Mouse (Mus musculus) embryonic facial prominence, embryonic 11.5 days (tissue): Measurements from ENCODE around the gene Stim2. TPM values are rescaled to one million over a fixed set of nuclear protein-coding genes. Genes with fewer than 3 reads are reported as not detected.

Source experiments
- ATAC-seq: fragments of 200-750 bp; cut with Nextera tagmentation; replicated peaks from 2 replicates; pipeline ENCODE4 v1.8.0; 2017; ENCODE audit warnings: low read depth; ENCODE audit not compliant: insufficient number of reproducible peaks, low FRiP score, low TSS enrichment
- DNase-seq: peaks from one replicate; pipeline ENCODE4 v3.0.0-alpha.2; 2015; ENCODE audit warnings: low spot score
- H3K27ac ChIP-seq: fragments of 300-500 bp; sonication (generic); replicated peaks from 2 replicates; pipeline ENCODE4 v1.5.1; 2014; ENCODE audit warnings: mild to moderate bottlenecking, low read depth, low read length, control low read depth
- H3K27me3 ChIP-seq: fragments of 300-500 bp; sonication (generic); 2 replicates; pipeline ENCODE4 v1.6.1; 2014; ENCODE audit warnings: mild to moderate bottlenecking, low read length, moderate library complexity, mixed read lengths; ENCODE audit not compliant: control insufficient read depth, insufficient read depth
- H3K36me3 ChIP-seq: fragments of 300-500 bp; sonication (generic); replicated peaks from 2 replicates; pipeline ENCODE4 v1.6.1; 2014; ENCODE audit warnings: low read depth, mild to moderate bottlenecking, low read length, moderate library complexity, mixed read lengths; ENCODE audit not compliant: control insufficient read depth, insufficient read depth
- H3K4me1 ChIP-seq: fragments of 300-500 bp; sonication (generic); 2 replicates; pipeline ENCODE4 v1.6.1; 2014; ENCODE audit warnings: low read length, mixed read lengths; ENCODE audit not compliant: control insufficient read depth, insufficient read depth
- H3K4me2 ChIP-seq: fragments of 300-500 bp; sonication (generic); 2 replicates; pipeline ENCODE4 v1.6.1; 2014; ENCODE audit warnings: low read depth, mild to moderate bottlenecking, control low read depth, low read length, moderate library complexity
- H3K4me3 ChIP-seq: fragments of 300-500 bp; sonication (generic); 2 replicates; pipeline ENCODE4 v1.5.1; 2014; ENCODE audit warnings: low read depth, low read length, control low read depth
- H3K9ac ChIP-seq: fragments of 300-500 bp; sonication (generic); replicated peaks from 2 replicates; pipeline ENCODE4 v1.6.1; 2014; ENCODE audit warnings: mild to moderate bottlenecking, control low read depth, low read length
- H3K9me3 ChIP-seq: fragments of 300-500 bp; sonication (generic); replicated peaks from 2 replicates; pipeline ENCODE4 v1.6.1; 2016; ENCODE audit warnings: mild to moderate bottlenecking, low read length, inconsistent platforms, mixed read lengths; ENCODE audit not compliant: control insufficient read depth
- WGBS: fragments of 180-500 bp; shearing (Covaris S2); extraction: QIAGEN DNeasy Blood & Tissue Kit; methylation state at CpG from one replicate; pipeline ENCODE4 v1.1.7; 2014; 5-methylcytosine and 5-hydroxymethylcytosine counted together
- polyA plus RNA-seq: library from polyadenylated mRNA; unstranded; fragments of >200 nt; fragmentation: Nextera tagmentation; extraction: Ambion mirVana; gene quantifications from 2 replicates; pipeline ENCODE4 v1.2.1, GENCODE M21; 2014

Stim2 gene
- polyA plus RNA-seq, 1 experiment from 2014 or later, result 18.6 TPM

DNA sequence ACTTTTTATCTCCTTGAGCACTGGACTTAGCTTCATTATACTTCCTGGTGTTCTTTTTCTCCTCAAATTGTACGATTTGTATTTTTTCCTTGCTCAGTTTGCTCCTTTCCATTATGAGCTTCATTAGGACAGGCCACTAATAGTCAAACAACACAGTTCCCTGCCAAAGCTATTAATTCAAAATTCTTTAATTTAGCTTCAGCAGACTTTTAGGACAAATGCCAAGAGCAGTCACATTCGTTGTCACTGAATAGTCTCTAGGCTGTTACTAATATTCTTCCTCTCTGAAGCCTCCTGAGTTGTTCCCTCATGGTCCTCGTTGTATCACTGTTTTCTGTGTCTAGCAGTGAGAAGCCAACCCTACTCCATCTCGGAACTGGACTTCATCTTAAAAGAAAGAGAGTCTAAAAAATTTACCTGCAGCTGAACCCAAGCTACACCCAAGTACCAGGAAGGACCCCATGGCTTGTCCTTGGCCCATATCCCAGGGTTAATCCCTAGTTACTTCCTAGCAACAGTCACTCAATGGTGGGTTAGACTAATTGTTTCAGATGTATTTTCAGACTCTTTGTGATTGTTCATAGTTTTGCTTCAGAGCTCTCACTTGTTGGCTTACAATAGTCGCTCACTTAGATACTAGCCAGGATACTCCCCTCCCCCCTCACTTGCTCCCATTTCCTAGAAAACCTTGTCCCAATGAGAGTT lies 149.9 kb downstream of the Stim2 start:
- WGBS, result 89% methylated on average over 5 of the region's 5 CpGs

GRCm38 (mm10) chr5:54154503-54155226 lies 156.4 kb downstream of the Stim2 start:
- H3K9ac ChIP-seq, result no peak overlapping the region
- WGBS, result 24% methylated on average over 13 of the region's 13 CpGs
- H3K27me3 ChIP-seq, result no peaks in the 10 kb centered on the region
- H3K4me3 ChIP-seq, result no peak overlapping the region
- no peak overlapping the region; the same call in 1 of the 2 replicates for H3K4me2 ChIP-seq
- ATAC-seq (peak; percentile 49; the same call in 1 of the 2 replicates), DNase-seq (peak; percentile 79)
- no peaks in the 10 kb centered on the region for H3K4me1 ChIP-seq
- no peaks in the 10 kb centered on the region for H3K36me3 ChIP-seq
- no peaks in the 10 kb centered on the region for H3K9me3 ChIP-seq
- no peak overlapping the region for H3K27ac ChIP-seq

More for the DNA sequence above, 149.9 kb downstream of the Stim2 start:
- ATAC-seq (no peak), DNase-seq (no peak)
- Histone ChIP-seq H3K27me3 (no peaks in the 10 kb centered on the region), H3K4me2 (no peak overlapping the region), H3K27ac (no peak overlapping the region), H3K9ac (no peak overlapping the region), H3K4me3 (no peak overlapping the region), H3K9me3 (no peaks in the 10 kb centered on the region), H3K36me3 (no peaks in the 10 kb centered on the region), H3K4me1 (no peaks in the 10 kb centered on the region)

DNA sequence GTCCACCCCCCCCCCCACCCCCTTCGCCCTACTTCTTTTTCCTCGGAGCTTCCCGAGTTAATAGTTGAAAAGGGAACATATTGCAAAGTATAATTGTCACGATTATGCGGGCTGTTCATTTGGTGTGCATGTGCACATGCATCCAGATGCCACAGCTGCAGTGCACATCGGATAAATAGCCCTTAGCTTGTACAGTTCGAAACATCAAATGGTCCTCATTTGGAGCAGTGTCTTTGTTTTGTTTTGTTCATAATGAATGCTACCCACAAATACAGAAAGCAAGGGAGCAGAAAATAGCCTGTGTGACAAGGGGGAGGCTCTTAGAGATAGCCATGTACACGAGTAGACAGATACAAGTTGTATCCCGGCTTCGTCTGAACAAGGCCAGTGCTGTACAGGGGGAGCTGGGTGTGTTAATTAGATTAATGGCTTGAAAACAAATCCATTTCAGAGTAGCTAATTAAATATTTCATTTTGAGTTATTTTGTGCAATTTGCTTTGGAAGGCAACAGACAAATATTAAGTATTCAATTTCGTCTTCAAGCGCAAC lies 157.0 kb downstream of the Stim2 start:
- Histone ChIP-seq H3K27me3 (no peaks in the 10 kb centered on the region), H3K4me2 (peak overlapping the region; percentile 10; the same call in 1 of the 2 replicates), H3K9ac (no peak overlapping the region), H3K4me3 (no peak overlapping the region), H3K4me1 (no peaks in the 10 kb centered on the region), H3K9me3 (no peaks in the 10 kb centered on the region), H3K36me3 (no peaks in the 10 kb centered on the region), H3K27ac (no peak overlapping the region)
- DNase-seq (no peak), ATAC-seq (no peak)
- WGBS, result 63% methylated on average over 12 of the region's 12 CpGs

DNA sequence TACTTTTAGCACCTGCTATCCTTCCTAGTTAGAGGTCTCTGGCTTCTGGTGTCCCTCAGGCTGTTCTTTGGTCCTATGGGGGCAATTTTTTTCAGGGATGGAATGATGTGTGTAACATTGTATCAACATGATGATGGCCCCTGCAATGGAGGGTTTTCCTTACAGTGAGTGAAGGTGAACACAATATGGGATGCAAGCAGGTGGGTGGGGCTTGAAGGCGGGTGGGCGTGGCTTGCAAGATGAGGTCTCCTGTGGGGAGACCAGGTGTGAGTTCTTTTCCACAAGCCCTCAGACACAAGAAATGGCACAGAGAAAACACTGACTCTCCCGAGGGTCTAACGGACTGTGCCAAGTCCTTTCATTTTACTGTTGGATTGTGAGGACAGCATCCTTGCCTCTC lies 157.6 kb downstream of the Stim2 start:
- H3K36me3 ChIP-seq, result no peaks in the 10 kb centered on the region
- no peak overlapping the region for H3K4me2 ChIP-seq
- H3K27ac ChIP-seq, result no peak overlapping the region
- no peak overlapping the region for H3K4me3 ChIP-seq
- no peaks in the 10 kb centered on the region for H3K9me3 ChIP-seq
- no peaks in the 10 kb centered on the region for H3K4me1 ChIP-seq
- no peak overlapping the region for H3K9ac ChIP-seq
- no peak for DNase-seq
- WGBS, result 80% methylated on average over 4 of the region's 4 CpGs
- H3K27me3 ChIP-seq, result no peaks in the 10 kb centered on the region
- no peak for ATAC-seq

GRCm38 (mm10) chr5:54156944-54157527 lies 158.7 kb downstream of the Stim2 start:
- Histone ChIP-seq H3K27ac (no peak overlapping the region), H3K9ac (no peak overlapping the region), H3K4me1 (no peaks in the 10 kb centered on the region), H3K27me3 (no peaks in the 10 kb centered on the region), H3K4me2 (no peak overlapping the region), H3K36me3 (no peaks in the 10 kb centered on the region), H3K9me3 (no peaks in the 10 kb centered on the region), H3K4me3 (no peak overlapping the region)
- WGBS, result 69% methylated on average over 11 of the region's 11 CpGs
- no peak for DNase-seq
- ATAC-seq, result no peak

GRCm38 (mm10) chr5:54158230-54158629 lies 159.9 kb downstream of the Stim2 start:
- H3K27me3 ChIP-seq, result no peaks in the 10 kb centered on the region
- no peak overlapping the region for H3K4me3 ChIP-seq
- no peak overlapping the region for H3K9ac ChIP-seq
- no peaks in the 10 kb centered on the region for H3K4me1 ChIP-seq
- no peaks in the 10 kb centered on the region for H3K9me3 ChIP-seq
- WGBS, result 60% methylated on average over 9 of the region's 9 CpGs
- no peaks in the 10 kb centered on the region for H3K36me3 ChIP-seq
- ATAC-seq, result no peak
- no peak for DNase-seq
- no peak overlapping the region for H3K27ac ChIP-seq
- H3K4me2 ChIP-seq, result no peak overlapping the region

DNA sequence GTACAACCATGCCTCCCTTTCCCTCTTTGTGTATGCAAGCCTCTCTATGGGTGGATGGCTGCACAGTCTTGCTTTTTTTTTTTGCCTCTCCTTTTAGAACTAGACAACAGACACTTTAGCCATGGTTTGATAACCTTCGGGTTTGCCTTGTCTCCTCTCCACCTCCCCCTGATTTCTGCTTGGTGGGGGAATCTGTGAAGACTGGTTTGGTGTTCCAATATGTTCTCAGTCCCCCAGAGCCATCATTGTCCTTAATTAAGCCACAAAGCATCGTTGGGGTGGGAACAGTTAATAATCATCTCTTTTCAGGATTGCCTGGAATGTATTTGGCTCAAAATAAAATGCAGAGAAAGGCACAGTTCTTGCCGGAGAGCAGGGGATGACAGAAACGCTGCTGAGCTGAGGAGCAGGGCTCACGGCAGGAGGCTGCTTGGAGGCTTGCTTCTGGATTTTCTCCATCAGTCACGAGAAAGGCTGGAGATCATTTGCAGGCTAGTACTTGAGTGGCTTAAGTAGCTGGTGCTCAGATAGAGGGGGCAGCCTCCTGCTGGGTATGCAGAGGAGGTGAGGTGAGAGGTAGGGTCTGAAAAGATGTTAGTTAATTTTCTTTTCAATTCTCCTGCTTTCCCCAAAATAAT lies 161.0 kb downstream of the Stim2 start:
- Histone ChIP-seq H3K4me3 (no peak overlapping the region), H3K27me3 (no peaks in the 10 kb centered on the region), H3K9me3 (no peaks in the 10 kb centered on the region), H3K27ac (no peak overlapping the region), H3K9ac (no peak overlapping the region), H3K36me3 (no peaks in the 10 kb centered on the region), H3K4me2 (no peak overlapping the region), H3K4me1 (no peaks in the 10 kb centered on the region)
- DNase-seq (no peak), ATAC-seq (no peak)
- 8% methylated on average over 6 of the region's 6 CpGs for WGBS
